Mouse (Mus musculus): ENCODE measurements around the gene Itga7.

- no peak for TF ChIP-seq MEF2A (IDR thresholded peaks at IDR 0.05; ENCODE audit: extremely low read depth, insufficient replicate concordance, low read depth, low read length, poor library complexity, severe bottlenecking)
- no peak for TF ChIP-seq POLR2A (IDR thresholded peaks at IDR 0.05; ENCODE audit: control insufficient read depth in 1 of 2, insufficient read depth in 1 of 2, low read depth in 1 of 2, low read length in 2 of 2, poor library complexity in 1 of 2)
- TF ChIP-seq EP300 (IDR thresholded peaks at IDR 0.05; ENCODE audit: low read depth in 1 of 2, low read length in 2 of 2) = no peak
- TF ChIP-seq ZMIZ1 (IDR thresholded peaks at IDR 0.05; ENCODE audit: low read depth, low read length) = no peak
- no peak for TF ChIP-seq GATA1 (IDR thresholded peaks at IDR 0.05; ENCODE audit: low read depth, low read length)
- no peak for TF ChIP-seq NRF1 (IDR thresholded peaks at IDR 0.05; ENCODE audit: insufficient read depth, low read depth, low read length, poor library complexity, severe bottlenecking)
- TF ChIP-seq HCFC1 (IDR thresholded peaks at IDR 0.05; ENCODE audit: low read depth, low read length) = no peak
- TF ChIP-seq MXI1 (IDR thresholded peaks at IDR 0.05; ENCODE audit: low read depth, low read length) = no peak
- no peak for TF ChIP-seq CTCF (IDR thresholded peaks at IDR 0.05 in 2 of 3, conservative IDR thresholded peaks at IDR 0.05 in 1 of 3; ENCODE audit: control insufficient read depth in 1 of 3, insufficient read depth in 1 of 3, low read depth in 2 of 3, low read length in 3 of 3, poor library complexity in 1 of 3, severe bottlenecking in 1 of 3)
Observed at GRCm38 (mm10) chr10:128912791-128913190, 20.8 kb upstream of the Itga7 start.
